Mouse (Mus musculus) heart, adult 2 months (tissue): ENCODE results near the gene Zwilch. TPM values are rescaled to one million over a fixed set of nuclear protein-coding genes. Genes with fewer than 3 reads are reported as not detected.

Experiments used
- DNase-seq, 2 experiments: peaks; one replicate each; pipeline ENCODE4 v3.0.0; 2021
- H3K27ac ChIP-seq: fragments of 200-600 bp; 2 replicates; pipeline ENCODE4 v1.8.1; 2022
- H3K27me3 ChIP-seq: fragments of 200-500 bp; 2 replicates; pipeline ENCODE4 v1.6.1; 2012; ENCODE audit warnings: mild to moderate bottlenecking, low read length, inconsistent platforms, mixed read lengths; ENCODE audit not compliant: control insufficient read depth, insufficient read depth
- H3K36me3 ChIP-seq: fragments of 200-500 bp; 2 replicates; pipeline ENCODE4 v1.6.1; 2012; ENCODE audit warnings: low read length, inconsistent platforms; ENCODE audit not compliant: control insufficient read depth, insufficient read depth
- H3K4me1 ChIP-seq: fragments of 200-500 bp; 2 replicates; pipeline ENCODE4 v1.6.1; 2011; ENCODE audit warnings: low read length; ENCODE audit not compliant: control insufficient read depth, insufficient read depth
- H3K4me3 ChIP-seq: fragments of 200-600 bp; 2 replicates; pipeline ENCODE4 v1.8.1; 2022
- H3K79me2 ChIP-seq: fragments of 200-500 bp; replicated peaks from 2 replicates; pipeline ENCODE4 v1.6.1; 2012; ENCODE audit warnings: mild to moderate bottlenecking, inconsistent platforms, low read length, moderate library complexity, mixed read lengths; ENCODE audit not compliant: control insufficient read depth, insufficient read depth
- H3K9ac ChIP-seq: fragments of 200-500 bp; 2 replicates; pipeline ENCODE4 v1.6.1; 2012; ENCODE audit warnings: low read depth, mild to moderate bottlenecking, control low read depth, inconsistent platforms, low read length, mixed read lengths
- CTCF ChIP-seq: fragments of 200-600 bp; IDR thresholded peaks from 2 replicates; pipeline ENCODE4 v1.8.1; 2022; ENCODE audit warnings: antibody characterized with exemption, mild to moderate bottlenecking, moderate library complexity
- EP300 ChIP-seq: fragments of 200-500 bp; IDR thresholded peaks from 2 replicates; pipeline ENCODE4 v1.6.1; 2011; ENCODE audit warnings: low read depth, low read length, control low read depth; ENCODE audit not compliant: insufficient read depth
- POLR2A ChIP-seq: fragments of 200-500 bp; IDR thresholded peaks from 2 replicates; pipeline ENCODE4 v1.6.1; 2011; ENCODE audit warnings: mild to moderate bottlenecking, low read depth, low read length, control low read depth; ENCODE audit not compliant: insufficient read depth
- WGBS: fragments of 180-500 bp; shearing (Covaris S2); methylation state at CpG from one replicate; pipeline ENCODE4 v1.1.7; 2018; 5-methylcytosine and 5-hydroxymethylcytosine counted together
- intact Hi-C: fragments of 180-260 bp; cut with DNase I; formaldehyde crosslinking; loops from one replicate; pipeline ENCODE4 v1.15.1; 2025
- long read RNA-seq: library from polyadenylated mRNA; stranded (forward); transcript quantifications from one replicate; pipeline ENCODE4 v2.0.0, GENCODE M21; 2021
- polyA plus RNA-seq: library from polyadenylated mRNA; depleted of rRNA; stranded (reverse); fragments of >200 nt; gene quantifications from 2 replicates; pipeline ENCODE4 v1.2.3, GENCODE M21; 2012; rRNA removed
- total RNA-seq, 2 experiments: library from RNA; stranded (reverse); gene quantifications; 2 replicates each; pipeline ENCODE4 v1.2.3; 2021

Gene Zwilch
- total RNA-seq (under 1 TPM; 0.50 to 0.96 TPM), polyA plus RNA-seq (0.18 and 0.23 TPM in 2 replicates)
- long read RNA-seq: 0 reads

DNA sequence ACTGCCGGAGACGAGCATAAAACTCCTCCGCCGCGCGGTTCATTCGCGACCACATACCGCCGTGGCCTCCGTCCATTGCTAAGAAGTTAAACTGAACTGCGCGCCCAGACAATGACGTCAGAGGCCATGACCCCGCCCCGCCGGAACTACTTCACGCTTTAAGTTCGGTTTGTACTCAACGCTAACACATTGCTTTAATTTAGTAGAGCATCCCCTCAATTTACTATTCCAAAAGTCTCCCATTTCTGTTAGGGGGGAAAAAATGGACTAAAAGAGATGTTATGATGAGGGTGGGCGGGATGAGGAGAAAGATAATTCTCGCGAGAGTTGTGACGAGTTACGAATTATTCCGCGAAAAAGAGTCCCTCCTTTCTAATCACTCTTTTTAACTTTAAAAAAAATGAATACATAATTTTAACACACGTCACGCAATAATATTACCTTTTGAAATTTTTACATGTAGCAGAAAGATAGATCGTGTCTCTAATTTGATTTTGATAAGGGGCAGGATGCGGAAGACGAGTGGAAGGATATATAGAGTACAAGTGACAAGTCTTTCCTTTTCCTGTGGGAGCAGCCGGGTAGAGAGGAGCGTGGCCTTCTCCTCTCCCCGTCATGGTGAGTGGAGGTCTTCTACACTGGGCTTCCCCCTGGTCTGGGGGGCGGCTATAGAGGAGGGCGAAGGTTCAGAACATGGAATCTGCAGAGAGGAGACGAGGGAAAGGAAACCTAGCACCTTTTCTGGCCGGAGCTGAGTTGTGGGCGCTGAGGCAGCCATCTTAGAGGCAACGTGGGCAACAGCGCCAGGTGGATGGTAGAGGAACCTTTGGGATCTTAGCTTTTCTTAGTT is at the start of gene Zwilch, which contains the start of gene Rpl4:
TSS of gene Zwilch (minus strand) at position 289 of the 850 bp plus-strand sequence.
TSS of gene Rpl4 (plus strand) at position 560 of the 850 bp plus-strand sequence.
- Histone ChIP-seq H3K79me2 (no peaks in the 10 kb centered on the region; the same call in 1 of the 2 replicates), H3K36me3 (peaks cover 6% of the 10 kb centered on the region), H3K4me1 (peaks cover 2% of the 10 kb centered on the region), H3K4me3 (peak within 1 kb of the TSS; percentile 91), H3K27me3 (no peaks in the 10 kb centered on the region), H3K27ac (peak within 1 kb of the TSS; percentile 98), H3K9ac (peak within 1 kb of the TSS; percentile 85)
- WGBS: under 1% methylated on average over 42 of the region's 42 CpGs
- intact Hi-C loops: no loop called here
- TF ChIP-seq CTCF (no peak), POLR2A (peak; percentile 98), EP300 (peak; percentile 48; the same call in 1 of the 2 replicates)
- DNase-seq: peak; percentile 83 to 85

DNA sequence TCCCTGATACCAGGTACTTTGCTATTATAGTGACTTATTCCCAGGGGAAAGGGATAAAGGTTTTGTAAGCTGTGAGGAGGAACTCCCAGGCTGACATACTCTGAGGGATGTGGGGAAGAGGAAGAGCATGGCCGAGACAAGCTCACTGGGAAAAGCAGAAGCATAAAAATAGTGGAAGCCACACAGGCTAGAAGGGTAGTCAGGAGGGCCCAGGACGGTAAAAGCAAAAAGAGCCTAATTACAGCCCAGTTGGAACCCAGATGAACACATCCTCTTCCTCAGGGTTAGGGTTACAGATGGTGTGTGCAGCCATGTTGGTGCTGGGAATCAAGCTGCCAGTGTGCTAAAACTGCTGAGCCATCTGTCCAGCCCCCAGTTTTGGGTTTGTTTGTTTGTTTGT is 49.2 kb upstream of the Zwilch start:
- Histone ChIP-seq H3K4me1 (peaks cover 4% of the 10 kb centered on the region), H3K36me3 (peaks cover 8% of the 10 kb centered on the region), H3K4me3 (no peak overlapping the region), H3K9ac (no peak overlapping the region), H3K79me2 (peaks cover 10% of the 10 kb centered on the region), H3K27ac (no peak overlapping the region), H3K27me3 (no peaks in the 10 kb centered on the region)
- no peak for DNase-seq
- intact Hi-C loops: no loop called here
- TF ChIP-seq EP300: no peak
- TF ChIP-seq CTCF: no peak
- TF ChIP-seq POLR2A: no peak
- WGBS: 44% methylated on average over 2 of the region's 2 CpGs

DNA sequence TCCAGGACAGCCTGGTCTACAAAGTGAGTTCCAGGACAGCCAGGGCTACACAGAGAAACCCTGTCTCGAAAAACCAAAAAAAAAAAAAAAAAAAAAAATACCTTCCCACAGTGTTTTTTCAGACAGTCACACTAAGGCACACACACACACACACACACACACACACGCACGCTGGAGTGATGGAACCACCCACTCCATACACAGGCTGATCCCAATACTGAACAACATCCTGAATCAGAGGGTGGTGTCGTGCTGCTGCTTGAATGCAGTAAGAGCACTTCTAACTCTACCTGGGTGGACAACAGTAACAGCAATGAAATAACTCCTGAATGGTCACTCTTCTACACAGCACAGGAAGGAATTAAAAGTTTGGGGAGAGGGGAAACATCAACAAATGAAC is 48.6 kb upstream of the Zwilch start:
- H3K9ac ChIP-seq: peak overlapping the region; percentile 20; the same call in 1 of the 2 replicates
- H3K79me2 ChIP-seq: peaks cover 14% of the 10 kb centered on the region
- H3K27me3 ChIP-seq: no peaks in the 10 kb centered on the region
- WGBS: 46% methylated on average over 4 of the region's 4 CpGs
- H3K4me3 ChIP-seq: no peak overlapping the region
- no peak for TF ChIP-seq EP300
- no peak for TF ChIP-seq POLR2A
- no peak for TF ChIP-seq CTCF
- H3K27ac ChIP-seq: no peak overlapping the region
- DNase-seq: no peak
- peaks cover 4% of the 10 kb centered on the region for H3K4me1 ChIP-seq
- intact Hi-C loops: no loop called here
- peaks cover 6% of the 10 kb centered on the region for H3K36me3 ChIP-seq

DNA sequence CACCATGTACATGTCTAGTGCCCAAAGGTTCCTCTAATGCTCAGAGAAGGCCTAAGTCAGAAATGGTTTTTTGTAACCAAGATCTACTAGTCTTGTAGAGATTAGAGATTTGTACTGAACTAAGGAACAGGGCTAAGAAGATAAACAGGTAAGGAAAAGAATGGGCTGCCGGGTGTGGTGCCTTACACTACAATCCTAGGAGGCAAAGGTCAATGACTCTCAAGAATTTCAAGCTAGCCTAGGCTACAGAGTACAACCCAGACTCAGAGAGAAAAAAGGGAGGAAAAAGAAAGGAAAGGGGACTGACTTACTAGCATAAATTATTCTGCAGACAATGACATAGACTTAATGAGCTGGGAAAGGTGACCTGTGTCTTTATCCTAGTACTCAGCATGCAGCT is 47.7 kb upstream of the Zwilch start:
- Histone ChIP-seq H3K79me2 (peaks cover 13% of the 10 kb centered on the region), H3K27ac (no peak overlapping the region), H3K9ac (no peak overlapping the region), H3K36me3 (peaks cover 2% of the 10 kb centered on the region; the same call in 1 of the 2 replicates), H3K4me1 (peaks cover 4% of the 10 kb centered on the region), H3K4me3 (no peak overlapping the region), H3K27me3 (no peaks in the 10 kb centered on the region)
- intact Hi-C loops: no loop called here
- no peak for DNase-seq
- 63% methylated on average over 1 of the region's 1 CpGs for WGBS
- TF ChIP-seq CTCF (no peak), EP300 (no peak), POLR2A (no peak)

DNA sequence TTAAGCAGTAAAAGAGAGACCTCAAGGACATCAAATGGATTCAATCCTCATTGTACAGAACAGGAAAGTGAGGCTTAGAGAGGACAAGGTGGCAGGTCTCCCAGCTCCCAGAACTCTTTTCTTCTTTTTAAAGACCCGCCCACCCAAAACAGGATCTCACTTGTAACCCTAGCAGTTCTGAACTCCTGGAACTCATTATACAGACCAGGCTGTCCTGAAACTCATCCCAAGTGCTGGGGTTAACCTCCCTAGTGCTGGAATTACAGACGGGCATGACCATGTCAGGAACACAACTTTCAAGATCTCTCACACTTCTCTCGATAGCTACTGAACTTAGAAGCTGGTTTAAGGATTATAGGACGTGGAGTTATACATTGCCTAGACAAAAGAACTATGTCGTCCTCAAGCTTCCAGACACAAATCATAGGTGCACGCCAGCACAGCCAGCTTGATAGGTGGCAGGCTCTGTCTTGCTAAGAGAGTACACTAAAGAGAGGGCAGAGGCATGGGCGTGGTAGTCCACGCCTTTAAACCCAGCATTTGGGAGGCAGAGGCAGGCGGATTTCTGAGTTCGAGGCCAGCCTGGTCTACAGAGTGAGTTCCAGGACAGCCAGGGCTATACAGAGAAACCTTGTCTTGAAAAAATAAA is 47.0 kb upstream of the Zwilch start:
- intact Hi-C loops: no loop called here
- Histone ChIP-seq H3K27ac (no peak overlapping the region), H3K4me3 (no peak overlapping the region), H3K36me3 (peaks cover 2% of the 10 kb centered on the region; the same call in 1 of the 2 replicates), H3K79me2 (peaks cover 13% of the 10 kb centered on the region), H3K9ac (no peak overlapping the region), H3K4me1 (peaks cover 4% of the 10 kb centered on the region), H3K27me3 (no peaks in the 10 kb centered on the region)
- TF ChIP-seq CTCF (no peak), EP300 (no peak), POLR2A (no peak)
- WGBS: 91% methylated on average over 10 of the region's 10 CpGs
- no peak for DNase-seq

DNA sequence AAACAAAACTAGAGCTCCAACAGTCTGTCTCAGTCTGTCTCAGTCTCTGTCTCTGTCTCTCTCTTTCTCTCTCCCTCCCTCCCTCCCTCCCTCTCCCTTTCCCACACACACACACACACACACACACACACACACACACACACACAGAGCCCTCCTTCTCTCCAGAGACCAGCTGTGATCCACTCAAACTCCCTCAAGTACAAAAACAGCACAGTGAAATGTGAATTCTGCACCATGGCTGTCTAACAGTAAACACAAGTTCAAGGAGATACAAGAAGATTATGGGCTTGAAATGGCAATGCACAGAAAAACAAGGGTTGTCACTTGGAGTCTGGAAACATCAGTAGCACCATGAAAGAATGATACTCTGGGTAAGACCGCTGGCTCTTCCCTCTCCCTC is 46.4 kb upstream of the Zwilch start:
- no peak for DNase-seq
- H3K36me3 ChIP-seq: peaks cover 2% of the 10 kb centered on the region; the same call in 1 of the 2 replicates
- WGBS: 87% methylated on average over 1 of the region's 1 CpGs
- no peak for TF ChIP-seq EP300
- H3K27me3 ChIP-seq: no peaks in the 10 kb centered on the region
- H3K9ac ChIP-seq: no peak overlapping the region
- H3K79me2 ChIP-seq: peaks cover 13% of the 10 kb centered on the region
- H3K27ac ChIP-seq: no peak overlapping the region
- intact Hi-C loops: no loop called here
- peaks cover 4% of the 10 kb centered on the region for H3K4me1 ChIP-seq
- H3K4me3 ChIP-seq: no peak overlapping the region
